Mouse (Mus musculus): Measurements from ENCODE around the gene Sytl3.

DNA sequence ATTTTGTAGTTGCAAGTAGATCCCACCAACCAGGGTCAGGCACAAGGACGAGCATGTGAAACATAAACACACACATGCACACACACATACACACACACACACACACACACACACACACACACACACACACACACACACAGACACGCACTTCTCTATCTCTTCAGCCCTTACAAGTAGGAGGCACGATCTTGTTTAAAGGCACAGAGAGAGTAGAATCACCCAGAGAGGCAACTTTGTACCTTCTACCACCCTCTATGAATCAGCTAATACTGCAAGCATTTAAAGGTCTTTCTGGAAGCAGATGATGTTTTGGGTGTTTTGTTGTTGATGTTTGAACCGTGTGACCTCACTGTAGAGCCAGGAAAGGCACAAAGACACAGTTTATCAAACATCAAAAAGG is 116.8 kb downstream of the Sytl3 start:
- TF ChIP-seq CTCF (IDR thresholded peaks at IDR 0.05; ENCODE audit: low read depth) (no peak), EP300 (IDR thresholded peaks at IDR 0.05; ENCODE audit: low read depth) (no peak)
